Mouse (Mus musculus) forebrain, embryonic 10.5 days (tissue): ENCODE results near the gene Srgap3. TPM values are rescaled to one million over a fixed set of nuclear protein-coding genes. Genes with fewer than 3 reads are reported as not detected.

Experiments
- DNase-seq: peaks from one replicate; pipeline ENCODE4 v3.0.0-alpha.2; 2017; ENCODE audit warnings: low spot score; ENCODE audit errors: extremely low spot score
- H3K27ac ChIP-seq: fragments of 300-500 bp; sonication (generic); 2 replicates; pipeline ENCODE4 v1.5.1; 2016; ENCODE audit warnings: mild to moderate bottlenecking
- H3K27me3 ChIP-seq: fragments of 300-500 bp; sonication (generic); 2 replicates; pipeline ENCODE4 v1.6.1; 2016; ENCODE audit warnings: mild to moderate bottlenecking; ENCODE audit not compliant: poor library complexity, severe bottlenecking
- H3K36me3 ChIP-seq: fragments of 300-500 bp; sonication (generic); replicated peaks from 2 replicates; pipeline ENCODE4 v1.6.1; 2016; ENCODE audit warnings: mild to moderate bottlenecking, moderate library complexity
- H3K4me1 ChIP-seq: fragments of 300-500 bp; sonication (generic); 2 replicates; pipeline ENCODE4 v1.6.1; 2016
- H3K4me3 ChIP-seq: fragments of 300-500 bp; sonication (generic); 2 replicates; pipeline ENCODE4 v1.5.1; 2016; ENCODE audit warnings: mild to moderate bottlenecking, moderate library complexity
- H3K9me3 ChIP-seq: fragments of 300-500 bp; sonication (generic); 2 replicates; pipeline ENCODE4 v1.6.1; 2016; ENCODE audit warnings: mild to moderate bottlenecking, moderate library complexity
- WGBS: fragments of 180-500 bp; shearing (Covaris S2); methylation state at CpG from one replicate; pipeline ENCODE4 v1.1.7; 2016; 5-methylcytosine and 5-hydroxymethylcytosine counted together
- polyA plus RNA-seq: library from polyadenylated mRNA; unstranded; fragments of >200 nt; fragmentation: Nextera tagmentation; extraction: Ambion mirVana; gene quantifications from 2 replicates; pipeline ENCODE4 v1.2.1, GENCODE M21; 2016

Srgap3 gene
- polyA plus RNA-seq, 1 experiment from 2014 or later = 16.5 TPM

GRCm38 (mm10) chr6:112810521-112810830, 136.6 kb downstream of the Srgap3 start:
- Histone ChIP-seq H3K27me3 (no peaks in the 10 kb centered on the region), H3K27ac (peak overlapping the region; percentile 88), H3K36me3 (peaks cover 45% of the 10 kb centered on the region), H3K4me1 (peaks cover 63% of the 10 kb centered on the region), H3K4me3 (peak overlapping the region; percentile 26; the same call in 1 of the 2 replicates), H3K9me3 (peaks cover 8% of the 10 kb centered on the region; the same call in 1 of the 2 replicates)
- 68% methylated on average over 4 of the region's 4 CpGs for WGBS
- DNase-seq = no peak

DNA sequence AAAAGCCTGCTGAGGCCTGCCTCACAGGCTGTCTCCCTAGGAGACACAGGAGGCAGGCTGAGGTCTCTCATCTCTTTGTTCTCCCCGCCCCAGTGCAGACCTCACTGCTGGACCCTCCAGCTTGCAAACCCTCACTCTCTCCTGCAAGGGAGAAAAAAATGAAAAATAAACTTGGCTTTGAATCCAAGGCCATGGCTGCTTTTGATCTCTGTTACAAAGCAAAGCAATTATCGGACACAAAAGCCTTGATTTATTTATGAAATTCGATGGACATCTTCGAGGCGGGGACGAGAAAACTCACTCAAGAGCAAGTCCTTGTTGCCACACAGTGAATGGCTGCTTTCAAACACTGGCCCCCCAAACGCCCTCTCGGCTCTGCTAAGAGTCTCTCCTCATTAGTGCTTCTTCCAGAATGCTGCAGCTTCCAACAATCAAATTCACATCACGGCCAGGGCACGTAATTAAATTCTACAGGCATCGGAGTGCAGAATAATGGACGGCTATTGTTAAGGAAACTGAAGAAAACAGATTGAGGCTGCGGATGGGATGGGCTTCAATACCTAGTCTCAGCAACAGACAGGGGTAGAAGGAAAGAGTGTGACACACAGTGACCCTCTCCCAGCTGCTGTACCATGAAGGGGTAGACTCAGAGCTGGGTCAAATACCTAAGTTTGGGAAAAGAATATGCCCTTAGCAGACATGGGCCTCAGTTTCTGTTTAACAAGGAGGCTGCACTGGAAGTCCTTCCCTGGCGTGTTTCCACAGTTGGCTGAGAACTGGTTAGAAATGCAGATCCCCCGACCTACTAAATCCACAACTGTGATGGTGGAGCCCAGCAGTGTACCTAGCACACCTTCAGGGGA, 137.2 kb downstream of the Srgap3 start:
- 30% methylated on average over 15 of the region's 15 CpGs for WGBS
- H3K27ac ChIP-seq = peak overlapping the region; percentile 88
- peak; percentile 81 for DNase-seq
- no peaks in the 10 kb centered on the region for H3K27me3 ChIP-seq
- H3K9me3 ChIP-seq = peaks cover 8% of the 10 kb centered on the region; the same call in 1 of the 2 replicates
- H3K4me3 ChIP-seq = peak overlapping the region; percentile 26
- peaks cover 40% of the 10 kb centered on the region for H3K36me3 ChIP-seq
- H3K4me1 ChIP-seq = peaks cover 57% of the 10 kb centered on the region

GRCm38 (mm10) chr6:112808738-112809137, 138.3 kb downstream of the Srgap3 start:
- no peaks in the 10 kb centered on the region for H3K27me3 ChIP-seq
- peaks cover 8% of the 10 kb centered on the region; the same call in 1 of the 2 replicates for H3K9me3 ChIP-seq
- H3K4me3 ChIP-seq = no peak overlapping the region
- H3K4me1 ChIP-seq = peaks cover 49% of the 10 kb centered on the region
- peaks cover 36% of the 10 kb centered on the region for H3K36me3 ChIP-seq
- WGBS = 86% methylated on average over 9 of the region's 9 CpGs
- H3K27ac ChIP-seq = peak overlapping the region; percentile 88
- no peak for DNase-seq

- Histone ChIP-seq H3K4me1 (0 out of 2 replicates have a peak, but pooled peaks cover 7% of the 10 kb centered on the region), H3K27ac (0 out of 2 replicates have a peak overlapping the region, but pooled peaks have one; percentile 12), H3K36me3 (peaks cover 23% of the 10 kb centered on the region), H3K9me3 (peaks cover 8% of the 10 kb centered on the region; the same call in 1 of the 2 replicates), H3K27me3 (no peaks in the 10 kb centered on the region), H3K4me3 (no peak overlapping the region)
- 83% methylated on average over 3 of the region's 3 CpGs for WGBS
- no peak for DNase-seq
Observed at GRCm38 (mm10) chr6:112801917-112802316, 145.1 kb downstream of the Srgap3 start.

- Histone ChIP-seq H3K9me3 (no peaks in the 10 kb centered on the region), H3K4me1 (0 out of 2 replicates have a peak, but pooled peaks cover 7% of the 10 kb centered on the region), H3K27me3 (no peaks in the 10 kb centered on the region), H3K27ac (no peak overlapping the region), H3K4me3 (no peak overlapping the region), H3K36me3 (peaks cover 35% of the 10 kb centered on the region)
- no peak for DNase-seq
- WGBS = 91% methylated on average over 5 of the region's 5 CpGs
Observed at GRCm38 (mm10) chr6:112798378-112798777, 148.7 kb downstream of the Srgap3 start.

DNA sequence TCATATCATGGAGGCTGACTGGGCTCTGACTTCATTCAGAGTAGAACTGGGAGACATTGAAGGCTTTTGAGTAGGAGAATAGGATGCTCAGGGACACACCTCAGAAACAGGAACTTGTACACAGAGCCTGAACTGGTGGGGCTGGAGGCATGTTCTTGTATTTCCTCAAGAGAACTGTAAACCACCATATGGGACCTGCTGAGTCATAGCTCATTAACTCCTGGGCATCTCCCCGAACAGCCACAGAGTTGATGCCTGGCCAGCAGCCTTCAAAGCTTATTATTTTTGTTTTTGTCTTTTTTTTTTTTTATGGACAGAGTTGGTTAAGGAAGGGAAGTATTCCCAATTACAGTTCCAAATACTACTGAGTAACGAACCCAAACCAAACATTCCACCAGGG, 150.5 kb downstream of the Srgap3 start:
- Histone ChIP-seq H3K4me1 (no peaks in the 10 kb centered on the region; the same call in 1 of the 2 replicates), H3K27me3 (no peaks in the 10 kb centered on the region), H3K36me3 (peaks cover 50% of the 10 kb centered on the region), H3K9me3 (no peaks in the 10 kb centered on the region), H3K27ac (no peak overlapping the region), H3K4me3 (no peak overlapping the region)
- DNase-seq = no peak
- WGBS = 88% methylated on average over 2 of the region's 2 CpGs

GRCm38 (mm10) chr6:112793887-112794286, 153.2 kb downstream of the Srgap3 start:
- Histone ChIP-seq H3K27ac (no peak overlapping the region), H3K36me3 (peaks cover 39% of the 10 kb centered on the region), H3K9me3 (no peaks in the 10 kb centered on the region), H3K27me3 (no peaks in the 10 kb centered on the region), H3K4me1 (peaks cover 17% of the 10 kb centered on the region), H3K4me3 (no peak overlapping the region)
- WGBS = 92% methylated on average over 5 of the region's 5 CpGs
- no peak for DNase-seq

DNA sequence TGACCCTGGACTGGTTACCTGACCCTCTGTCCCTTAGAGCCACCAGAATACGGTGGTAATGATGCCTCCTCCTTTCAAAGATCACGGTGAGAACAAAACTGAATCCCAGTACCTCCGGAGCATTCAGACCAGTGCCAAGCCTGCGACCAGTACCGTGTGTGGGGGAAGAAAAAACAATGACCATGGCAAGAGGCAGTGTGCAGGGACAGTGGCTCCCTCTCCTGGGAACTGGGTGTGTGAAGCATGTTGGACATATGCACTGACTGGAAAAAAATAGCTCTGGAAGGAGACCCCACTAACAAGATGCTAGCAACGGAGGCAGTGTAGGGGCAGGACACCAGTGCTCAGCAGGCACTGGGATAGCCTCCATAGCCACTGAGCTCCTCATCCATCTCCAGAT, 157.2 kb downstream of the Srgap3 start:
- H3K4me3 ChIP-seq = no peak overlapping the region
- no peaks in the 10 kb centered on the region for H3K27me3 ChIP-seq
- 0 out of 2 replicates have a peak overlapping the region, but pooled peaks have one; percentile 20 for H3K27ac ChIP-seq
- 77% methylated on average over 6 of the region's 6 CpGs for WGBS
- DNase-seq = no peak
- peaks cover 27% of the 10 kb centered on the region for H3K4me1 ChIP-seq
- peaks cover 31% of the 10 kb centered on the region for H3K36me3 ChIP-seq
- H3K9me3 ChIP-seq = peaks cover 5% of the 10 kb centered on the region; the same call in 1 of the 2 replicates

DNA sequence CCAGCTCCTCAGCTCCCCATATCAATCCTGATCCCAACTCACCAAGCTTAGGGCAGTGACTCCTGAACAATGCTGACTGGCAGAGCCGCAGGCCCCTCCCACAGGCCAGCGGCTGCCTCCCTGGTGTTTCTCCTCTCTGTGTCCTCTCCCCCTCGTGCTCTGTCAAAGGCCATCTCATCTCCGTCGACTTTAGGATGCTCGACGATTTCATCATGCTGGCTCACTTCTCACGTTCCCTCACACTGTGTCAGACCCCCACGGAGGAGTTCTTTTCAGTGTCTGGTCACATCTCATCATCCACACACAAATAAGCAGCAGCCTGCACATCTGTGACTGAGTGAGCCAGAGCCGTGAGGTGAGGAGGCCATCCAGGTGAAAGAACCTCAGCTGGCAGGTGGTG, 158.4 kb downstream of the Srgap3 start:
- Histone ChIP-seq H3K9me3 (peaks cover 6% of the 10 kb centered on the region; the same call in 1 of the 2 replicates), H3K27me3 (no peaks in the 10 kb centered on the region), H3K4me1 (peaks cover 27% of the 10 kb centered on the region), H3K27ac (peak overlapping the region; percentile 48; the same call in 1 of the 2 replicates), H3K4me3 (no peak overlapping the region), H3K36me3 (peaks cover 21% of the 10 kb centered on the region)
- 32% methylated on average over 10 of the region's 10 CpGs for WGBS
- no peak for DNase-seq

GRCm38 (mm10) chr6:112788174-112788573, 158.9 kb downstream of the Srgap3 start:
- 80% methylated on average over 1 of the region's 1 CpGs for WGBS
- Histone ChIP-seq H3K27ac (peak overlapping the region; percentile 48; the same call in 1 of the 2 replicates), H3K9me3 (peaks cover 6% of the 10 kb centered on the region; the same call in 1 of the 2 replicates), H3K4me1 (peaks cover 27% of the 10 kb centered on the region), H3K36me3 (peaks cover 17% of the 10 kb centered on the region), H3K27me3 (no peaks in the 10 kb centered on the region), H3K4me3 (no peak overlapping the region)
- no peak for DNase-seq

DNA sequence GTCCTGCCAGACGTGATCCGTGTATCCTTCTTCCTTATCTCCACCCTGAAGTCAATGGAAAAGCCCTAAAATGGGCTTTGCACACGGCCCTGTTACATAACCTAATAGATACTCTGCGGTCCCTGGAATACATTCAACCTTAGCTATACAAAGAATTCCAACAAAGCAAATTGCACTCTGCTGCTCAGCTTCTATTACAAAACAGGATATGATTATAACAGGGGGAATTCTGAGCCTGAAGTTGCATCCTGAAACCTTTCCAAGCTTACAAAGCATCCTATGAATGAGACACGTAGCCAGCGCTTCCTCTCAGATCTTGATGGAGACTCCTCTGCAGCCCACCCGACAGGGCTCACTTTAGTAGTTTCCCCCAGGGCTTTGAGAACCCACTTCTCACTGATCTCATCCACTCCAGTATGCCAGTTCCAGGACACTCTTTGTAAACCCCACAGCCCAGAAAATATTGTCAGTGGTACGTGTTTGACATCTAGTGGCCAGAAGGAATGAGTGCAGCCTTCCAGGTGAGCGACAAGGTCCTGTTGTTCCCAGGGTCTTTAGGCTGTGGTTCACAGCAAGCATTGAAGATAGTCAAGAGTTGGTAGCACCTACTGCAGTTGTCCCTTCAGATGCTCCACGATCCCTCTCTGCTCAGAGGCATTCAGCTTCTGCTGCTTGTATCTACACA, 165.5 kb downstream of the Srgap3 start:
- DNase-seq = no peak
- Histone ChIP-seq H3K9me3 (peaks cover 6% of the 10 kb centered on the region; the same call in 1 of the 2 replicates), H3K4me1 (no peaks in the 10 kb centered on the region), H3K4me3 (no peak overlapping the region), H3K27ac (no peak overlapping the region), H3K36me3 (peaks cover 51% of the 10 kb centered on the region), H3K27me3 (no peaks in the 10 kb centered on the region)
- 81% methylated on average over 10 of the region's 10 CpGs for WGBS

GRCm38 (mm10) chr6:112778211-112778610, 168.9 kb downstream of the Srgap3 start:
- 93% methylated on average over 3 of the region's 3 CpGs for WGBS

More at GRCm38 (mm10) chr6:112778211-112778610, 168.9 kb downstream of the Srgap3 start:
- no peak for DNase-seq
- Histone ChIP-seq H3K27ac (no peak overlapping the region), H3K4me1 (no peaks in the 10 kb centered on the region), H3K27me3 (no peaks in the 10 kb centered on the region), H3K9me3 (no peaks in the 10 kb centered on the region), H3K36me3 (peaks cover 84% of the 10 kb centered on the region), H3K4me3 (no peak overlapping the region)
